Comparison of ENCODE assay signal across 10 mouse cellular contexts in the genomic region with DNA sequence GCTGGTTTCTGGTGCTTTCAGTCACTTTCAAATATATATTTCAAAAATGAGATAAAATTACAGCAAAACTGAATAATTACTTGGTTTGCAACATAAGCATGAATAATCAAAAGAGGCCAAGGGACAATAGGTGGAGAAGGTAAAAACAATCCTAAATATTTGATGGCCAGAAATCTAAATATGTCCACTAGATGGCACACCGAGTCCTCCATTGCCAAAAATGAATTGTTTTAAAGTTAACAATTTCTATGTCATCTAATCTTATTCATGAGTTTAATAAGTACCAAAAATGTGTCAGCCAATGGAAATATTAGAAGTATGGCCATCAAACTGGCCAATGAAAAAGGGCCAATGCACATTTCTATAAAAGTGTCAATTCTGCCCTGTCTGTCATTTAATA.
DNase-seq lines count a peak whose midpoint lies in the region; ATAC-seq and TF ChIP-seq lines count a peak whose summit lies in the region.
"Had no signal": no experiment of that assay in that cellular context is flagged by ENCODE, and none has a peak within 500 bp of the region (broad histone marks: within the 10 kb centered on the region; RNA-seq: fewer than 3 reads in every experiment).

No protein-coding gene starts in this region.

- H3K4me2 ChIP-seq in intestine, postnatal 0 days (replicated peaks; ENCODE audit: low read depth): no peak overlapping the region
- H3K4me2 ChIP-seq in intestine, embryonic 15.5 days (replicated peaks): no peak overlapping the region
- no peak overlapping the region for H3K4me2 ChIP-seq in neural tube, embryonic 14.5 days (ENCODE audit: low read depth, low read length)
- H3K4me2 ChIP-seq: embryonic facial prominence, embryonic 15.5 days; heart, embryonic 13.5 days had no signal

- H3K9ac ChIP-seq in intestine, postnatal 0 days (ENCODE audit: low read depth, low read length): no peak overlapping the region
- no peak overlapping the region for H3K9ac ChIP-seq in intestine, embryonic 15.5 days
- H3K9ac ChIP-seq in neural tube, embryonic 14.5 days (replicated peaks; ENCODE audit: low read depth, low read length): no peak overlapping the region
- H3K9ac ChIP-seq: embryonic facial prominence, embryonic 15.5 days; heart, embryonic 13.5 days had no signal

- no peaks in the 10 kb centered on the region for H3K4me1 ChIP-seq in intestine, postnatal 0 days (replicated peaks; ENCODE audit: control insufficient read depth, insufficient read depth, low read length)
- H3K4me1 ChIP-seq in intestine, embryonic 15.5 days (replicated peaks): no peaks in the 10 kb centered on the region
- no peaks in the 10 kb centered on the region for H3K4me1 ChIP-seq in neural tube, embryonic 14.5 days (ENCODE audit: control insufficient read depth, insufficient read depth, low read length)
- H3K4me1 ChIP-seq: embryonic facial prominence, embryonic 15.5 days had no signal

- H3K27ac ChIP-seq in intestine, postnatal 0 days (ENCODE audit: low read depth, low read length): no peak overlapping the region
- H3K27ac ChIP-seq in intestine, embryonic 15.5 days: no peak overlapping the region
- H3K27ac ChIP-seq in neural tube, embryonic 14.5 days (ENCODE audit: low read depth, low read length): no peak overlapping the region
- H3K27ac ChIP-seq: embryonic facial prominence, embryonic 15.5 days; heart, embryonic 13.5 days had no signal

- ATAC-seq in intestine, postnatal 0 days: no peak
- ATAC-seq in intestine, embryonic 15.5 days: no peak
- 0 out of 2 replicates have a peak, but pooled peaks have one; percentile 11 for ATAC-seq in neural tube, embryonic 14.5 days (ENCODE audit: low read depth)
- ATAC-seq in activated CD4-positive, CD25-positive, alpha-beta regulatory T cell, adult 4 months: peak; percentile 40

- no peaks in the 10 kb centered on the region for H3K27me3 ChIP-seq in intestine, postnatal 0 days (replicated peaks; ENCODE audit: control insufficient read depth, insufficient read depth, low read length)
- H3K27me3 ChIP-seq in intestine, embryonic 15.5 days (replicated peaks): no peaks in the 10 kb centered on the region
- H3K27me3 ChIP-seq in neural tube, embryonic 14.5 days (ENCODE audit: control insufficient read depth, insufficient read depth, low read length): no peaks in the 10 kb centered on the region
- H3K27me3 ChIP-seq: embryonic facial prominence, embryonic 15.5 days; heart, embryonic 13.5 days had no signal

- 47% methylated on average over 1 of the region's 1 CpGs for WGBS in intestine, postnatal 0 days
- WGBS in intestine, embryonic 15.5 days: 53% methylated on average over 1 of the region's 1 CpGs
- WGBS in neural tube, embryonic 14.5 days: 63% methylated on average over 1 of the region's 1 CpGs

- peak; percentile 75 for TF ChIP-seq CTCF in intestine, postnatal 0 days (IDR thresholded peaks at IDR 0.05; ENCODE audit: low read depth)

- H3K4me3 ChIP-seq in intestine, postnatal 0 days (ENCODE audit: low read depth, low read length): no peak overlapping the region
- no peak overlapping the region for H3K4me3 ChIP-seq in intestine, embryonic 15.5 days (replicated peaks)
- no peak overlapping the region for H3K4me3 ChIP-seq in neural tube, embryonic 14.5 days (ENCODE audit: low read depth, low read length)
- H3K4me3 ChIP-seq: embryonic facial prominence, embryonic 15.5 days; heart, embryonic 13.5 days had no signal

- intact Hi-C loops in left cerebral cortex, postnatal 4 days (cut with DNase I): loop anchor here (10.0 kb wide), 1 partner anchor 1651 kb away; no protein-coding TSS in a partner anchor

- no peak for DNase-seq in neural tube, embryonic 10.5 days (ENCODE audit: extremely low spot score, low spot score)
- DNase-seq in retina, embryonic 14.5 days (ENCODE audit: low spot score): peak; percentile 71
- no peak for DNase-seq in T-cell, adult 2 months (ENCODE audit: low spot score)
- DNase-seq in left cerebral cortex, postnatal 4 days: no peak

- no peaks in the 10 kb centered on the region for H3K36me3 ChIP-seq in intestine, postnatal 0 days (ENCODE audit: control insufficient read depth, insufficient read depth)
- no peaks in the 10 kb centered on the region for H3K36me3 ChIP-seq in intestine, embryonic 15.5 days
- no peaks in the 10 kb centered on the region for H3K36me3 ChIP-seq in neural tube, embryonic 14.5 days (ENCODE audit: control insufficient read depth, insufficient read depth, low read length)
- H3K36me3 ChIP-seq: embryonic facial prominence, embryonic 15.5 days; heart, embryonic 13.5 days had no signal

- H3K9me3 ChIP-seq in intestine, postnatal 0 days (ENCODE audit: control insufficient read depth): no peaks in the 10 kb centered on the region
- no peaks in the 10 kb centered on the region for H3K9me3 ChIP-seq in intestine, embryonic 15.5 days
- no peaks in the 10 kb centered on the region for H3K9me3 ChIP-seq in neural tube, embryonic 14.5 days (ENCODE audit: control insufficient read depth, low read length)
- H3K9me3 ChIP-seq: embryonic facial prominence, embryonic 15.5 days; heart, embryonic 13.5 days had no signal

Comparison
In these comparisons a context has a peak if more than half of its experiments do, and no peak if none do; other contexts are left out.
1. ATAC-seq: peak in neural tube, embryonic 14.5 days (single experiment) and activated CD4-positive, CD25-positive, alpha-beta regulatory T cell, adult 4 months (single experiment); none in intestine, postnatal 0 days (single experiment) and intestine, embryonic 15.5 days (single experiment).